Mouse (Mus musculus) gastrocnemius, adult 8-10 months (tissue): ENCODE results near the gene Dnajc21. TPM values are rescaled to one million over a fixed set of nuclear protein-coding genes. Genes with fewer than 3 reads are reported as not detected.
A peak's percentile ranks its signal among the peaks of the same experiment; 100 is the strongest.
"Not testable (repeated sequence)": the region's sequence is repeated elsewhere in the genome, so short reads cannot be mapped to it uniquely, and the experiment has no call there.

Source experiments
- DNase-seq, 2 experiments: peaks; one replicate each; pipeline ENCODE4 v3.0.0; 2022; ENCODE audit warnings: low spot score in 2 of 2
- total RNA-seq, 4 experiments: library from RNA; stranded (reverse); gene quantifications; 2 replicates each; pipeline ENCODE4 v1.2.4; 2022

The Dnajc21 gene
- 10 to 100 TPM; 66.7 to 76.1 (median 74.5) TPM for total RNA-seq

DNA sequence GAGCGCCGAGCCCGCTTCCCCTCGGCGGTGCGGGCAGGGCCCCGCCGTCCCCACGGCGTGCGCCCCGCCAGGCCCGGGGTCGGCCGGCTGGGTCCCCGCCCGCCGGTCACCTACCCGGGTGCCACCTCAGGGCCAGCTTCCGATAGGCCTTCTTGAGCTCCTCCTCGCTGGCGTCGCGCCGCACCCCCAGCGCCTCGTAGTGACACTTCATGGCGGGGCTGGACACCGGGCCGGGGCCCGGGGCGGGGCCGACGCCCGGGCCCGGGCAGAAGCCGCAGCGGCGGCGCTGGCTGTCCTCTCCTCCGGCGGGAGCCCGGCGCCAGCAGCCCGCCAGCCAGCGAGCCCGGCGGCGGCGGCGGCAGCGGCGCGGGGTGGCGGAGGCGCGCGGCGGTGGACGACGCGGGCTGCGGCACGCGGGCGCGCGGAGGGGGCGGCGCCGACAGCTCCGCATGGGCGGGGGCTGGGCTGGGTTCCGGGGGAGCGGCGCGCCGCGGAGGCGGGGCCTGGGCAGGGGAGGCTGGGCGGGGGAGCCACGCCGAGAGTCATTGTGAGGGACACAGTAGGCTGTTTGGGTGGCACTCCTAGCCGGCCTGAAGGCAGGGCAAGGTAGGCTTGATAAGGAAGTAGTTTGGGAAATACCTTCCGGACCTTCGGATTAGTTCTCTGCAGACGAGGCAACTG is at the start of gene Dnajc21:
Gene Dnajc21, minus strand, starts transcription at position 366 of the 681 bp plus-strand sequence.
- peak; percentile 79 to 89 for DNase-seq

DNA sequence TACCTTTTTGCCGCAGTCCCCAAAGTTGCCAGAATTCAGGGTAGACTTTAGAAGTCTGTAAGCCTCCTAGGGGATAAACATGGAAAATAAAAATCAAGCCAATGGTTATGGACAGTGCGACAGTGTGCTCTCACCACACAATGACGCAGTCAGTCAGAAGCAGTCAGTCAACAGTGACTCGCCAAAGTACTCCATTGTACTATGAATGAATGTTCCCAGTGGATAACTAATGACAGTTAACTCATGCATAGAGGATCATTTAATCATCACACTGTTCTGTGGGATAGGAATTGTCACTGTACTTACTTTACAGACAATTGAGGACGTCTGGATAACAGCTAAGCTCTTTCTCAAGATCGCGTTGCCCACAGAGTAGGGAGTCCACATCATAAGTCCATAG is 44.9 kb upstream of the Dnajc21 start:
- DNase-seq: no peak

DNA sequence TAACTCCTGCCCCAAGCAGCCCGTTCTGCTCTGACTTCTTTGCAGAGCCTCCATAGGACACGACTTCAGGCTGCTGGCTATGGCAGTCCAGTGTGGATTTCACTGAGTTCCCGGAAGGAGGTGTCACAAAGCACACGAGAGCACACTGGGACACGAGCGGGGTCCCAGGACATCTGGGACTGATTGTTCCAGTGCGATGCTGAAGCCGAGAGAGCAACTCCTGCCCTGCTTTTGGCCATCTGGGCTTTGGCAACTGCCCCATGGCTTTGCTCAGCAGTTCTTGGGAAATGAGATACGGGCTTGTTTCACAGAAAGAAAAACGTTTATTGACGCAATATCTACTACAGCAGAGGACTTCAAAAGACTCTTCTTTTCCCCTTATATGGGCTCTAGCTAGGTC is 35.8 kb upstream of the Dnajc21 start:
- peak; percentile 19 to 33 for DNase-seq

DNA sequence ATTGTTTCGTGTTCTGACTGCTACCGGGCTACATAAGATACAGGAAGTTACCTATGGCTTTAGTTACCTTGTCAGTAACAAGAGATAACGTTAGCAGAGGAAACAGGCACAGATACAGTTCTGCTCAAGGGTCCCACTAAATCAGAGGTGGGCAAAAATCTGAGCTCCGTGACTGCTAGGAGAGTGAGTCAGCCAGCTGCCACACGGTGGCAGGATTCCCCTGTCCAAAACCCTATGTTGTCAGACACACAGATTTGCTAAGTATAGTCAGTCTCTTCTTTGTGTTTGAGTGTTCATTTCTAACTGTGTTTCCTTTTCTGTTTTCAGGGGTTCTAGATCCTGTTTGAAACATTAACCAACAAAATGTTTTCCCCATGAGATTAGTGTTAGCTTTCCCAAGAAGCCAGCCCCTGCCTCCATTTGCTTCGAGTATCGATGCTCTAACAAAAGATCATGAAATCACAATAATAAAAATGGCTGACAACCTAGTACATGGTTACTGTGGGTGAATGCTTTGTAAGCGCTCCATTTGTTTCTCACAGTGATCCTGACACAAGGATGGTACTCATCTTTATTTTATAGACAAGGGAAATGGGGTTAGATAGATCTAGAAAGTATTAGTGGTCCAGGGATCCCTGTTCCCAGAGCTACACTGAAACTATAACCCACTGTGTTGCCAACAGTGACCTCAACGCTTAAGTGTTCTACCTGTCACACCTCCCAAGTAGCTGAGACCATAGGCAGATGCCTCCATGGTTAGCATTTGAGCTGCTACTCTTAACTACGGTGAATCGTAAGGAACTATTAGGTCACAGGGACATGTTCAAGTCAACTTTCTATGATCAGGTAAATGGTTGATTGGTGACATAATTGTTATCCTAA is 30.8 kb upstream of the Dnajc21 start:
- peak in 1 of 2 experiments; percentile 6 for DNase-seq

DNA sequence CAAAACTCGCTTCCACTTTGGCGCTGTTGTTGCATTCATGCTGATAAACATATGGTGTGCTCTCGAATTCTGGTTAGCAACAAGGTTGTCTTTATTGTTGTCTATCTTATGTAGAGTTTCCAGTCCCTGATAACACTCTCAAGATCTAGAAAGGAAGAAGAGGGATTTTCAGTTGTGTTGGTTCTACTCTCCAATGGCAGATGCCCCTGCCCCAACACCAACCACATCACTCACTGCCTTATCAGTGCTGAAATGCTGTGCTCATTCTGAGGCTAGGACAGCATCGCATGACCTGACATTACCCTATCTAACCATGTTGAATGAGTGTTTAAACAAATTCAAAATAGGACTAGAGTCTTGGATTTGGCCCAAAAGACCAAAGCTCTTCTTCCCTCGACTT is 29.7 kb upstream of the Dnajc21 start:
- no peak for DNase-seq

DNA sequence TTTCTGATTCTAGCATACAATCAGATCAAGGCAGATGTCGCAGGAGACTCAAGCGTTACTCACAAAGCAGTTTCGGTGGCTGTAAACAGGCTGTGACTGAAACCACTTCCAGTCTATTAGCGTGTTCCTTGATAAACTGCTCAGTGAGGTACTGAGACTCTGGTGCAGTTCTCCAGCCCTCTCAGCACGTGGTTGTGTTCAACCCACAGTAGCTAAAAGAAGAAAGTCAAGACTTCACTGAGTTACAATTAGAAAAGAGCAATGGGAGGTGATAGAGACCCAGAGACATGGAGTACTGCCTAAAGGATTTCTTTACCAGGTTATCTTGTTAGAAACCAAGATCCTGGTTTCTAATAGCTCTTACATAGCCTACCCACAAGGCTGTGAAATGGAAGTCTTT is 29.3 kb upstream of the Dnajc21 start:
- no peak for DNase-seq

DNA sequence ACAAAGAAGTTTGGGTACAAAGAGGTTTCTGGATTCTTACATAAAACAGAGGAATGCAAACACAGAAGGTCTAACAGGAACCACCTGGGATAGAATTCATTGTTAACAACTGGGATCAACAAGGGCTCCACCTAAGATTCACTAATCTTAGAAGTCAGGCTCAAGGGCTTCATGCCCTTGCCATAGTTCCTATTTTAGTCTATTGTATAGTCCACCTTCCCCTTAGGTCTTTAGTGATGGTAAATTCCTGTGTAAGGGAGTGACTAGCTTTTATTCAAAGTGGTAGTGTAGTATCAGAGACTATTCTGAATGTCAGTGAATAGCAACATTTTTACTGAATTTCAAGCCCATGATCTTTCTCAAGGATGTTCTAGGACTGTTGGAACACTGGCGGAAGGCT is 26.4 kb upstream of the Dnajc21 start:
- not testable (repeated sequence) for DNase-seq

DNA sequence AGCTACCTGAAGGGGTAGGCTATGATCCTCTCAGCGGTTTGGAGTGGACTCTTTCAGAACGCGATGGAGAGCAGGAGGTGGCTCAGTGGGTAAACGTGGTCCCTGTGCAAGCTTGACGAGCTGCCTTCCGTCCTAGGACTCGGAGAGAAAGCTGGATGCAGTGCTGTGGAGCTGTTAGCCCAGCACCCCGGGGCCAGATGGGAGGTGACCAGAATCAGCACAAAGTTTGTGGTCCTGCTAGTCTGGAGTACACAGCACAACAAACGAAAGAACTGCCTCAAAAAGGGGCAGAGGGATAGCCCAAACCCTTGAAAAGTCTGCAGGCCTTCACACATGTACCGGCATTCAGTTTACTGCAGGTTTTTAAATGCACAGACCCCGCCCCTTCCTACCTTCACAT is 25.6 kb upstream of the Dnajc21 start:
- no peak for DNase-seq

DNA sequence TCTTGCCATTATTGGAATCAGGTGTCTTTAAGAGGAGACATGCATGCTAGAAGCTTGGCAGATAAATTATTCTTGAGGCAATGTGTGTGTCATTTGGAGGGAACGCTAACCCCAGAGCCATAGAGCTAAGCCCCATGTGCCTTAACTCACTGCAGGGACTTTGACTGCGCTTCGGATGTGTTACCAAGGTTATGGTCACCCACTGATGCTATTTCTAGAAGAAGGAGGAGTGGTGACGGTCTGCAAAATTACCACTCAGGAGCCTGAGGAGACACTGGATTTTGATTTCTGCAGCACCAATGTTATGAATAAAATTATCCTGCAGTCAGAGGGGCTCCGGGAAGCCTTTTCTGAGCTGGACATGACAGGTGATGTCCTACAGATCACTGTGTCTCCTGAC is 19.8 kb upstream of the Dnajc21 start:
- no peak for DNase-seq

DNA sequence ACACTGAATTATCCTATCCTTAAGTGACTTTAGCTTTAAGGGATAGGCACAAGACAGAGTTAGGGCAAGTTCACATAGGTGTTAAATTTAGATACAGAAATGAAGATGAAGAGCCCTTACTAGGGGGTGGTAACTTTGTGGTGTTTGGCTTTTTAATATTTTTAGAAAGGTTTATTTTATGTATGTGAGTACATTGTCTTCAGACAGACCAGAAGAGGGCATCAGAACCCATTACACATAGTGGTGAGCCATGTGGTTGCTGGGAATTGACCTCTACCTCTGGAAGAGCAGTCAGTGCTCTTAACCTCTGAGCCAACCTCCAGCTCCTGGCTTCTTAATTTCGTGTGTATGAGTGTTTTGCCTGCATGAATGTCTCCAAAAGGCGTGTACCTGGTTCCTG is 16.9 kb upstream of the Dnajc21 start:
- DNase-seq: no peak

DNA sequence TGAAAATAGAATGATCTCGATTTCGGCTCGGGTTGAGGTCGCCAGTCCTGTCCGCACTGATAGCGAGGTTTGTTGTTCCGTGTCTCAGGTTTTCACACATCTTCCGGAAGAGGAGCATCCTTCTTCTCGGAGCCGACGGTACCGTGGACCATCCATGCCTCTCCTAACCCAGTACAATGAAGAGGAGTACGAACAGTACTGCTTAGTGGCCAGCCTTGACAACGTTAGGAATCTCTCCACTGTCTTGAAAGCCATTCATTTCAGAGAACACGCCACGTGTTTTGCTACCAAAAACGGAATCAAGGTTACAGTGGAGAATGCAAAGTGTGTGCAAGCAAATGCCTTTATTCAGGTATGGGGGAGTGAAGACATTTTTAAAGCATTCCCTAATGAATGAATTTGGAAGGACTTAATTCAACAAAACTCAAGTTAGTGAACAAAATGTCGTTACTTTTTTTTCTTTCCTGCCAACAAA is 16.1 kb upstream of the Dnajc21 start:
- no peak for DNase-seq

DNA sequence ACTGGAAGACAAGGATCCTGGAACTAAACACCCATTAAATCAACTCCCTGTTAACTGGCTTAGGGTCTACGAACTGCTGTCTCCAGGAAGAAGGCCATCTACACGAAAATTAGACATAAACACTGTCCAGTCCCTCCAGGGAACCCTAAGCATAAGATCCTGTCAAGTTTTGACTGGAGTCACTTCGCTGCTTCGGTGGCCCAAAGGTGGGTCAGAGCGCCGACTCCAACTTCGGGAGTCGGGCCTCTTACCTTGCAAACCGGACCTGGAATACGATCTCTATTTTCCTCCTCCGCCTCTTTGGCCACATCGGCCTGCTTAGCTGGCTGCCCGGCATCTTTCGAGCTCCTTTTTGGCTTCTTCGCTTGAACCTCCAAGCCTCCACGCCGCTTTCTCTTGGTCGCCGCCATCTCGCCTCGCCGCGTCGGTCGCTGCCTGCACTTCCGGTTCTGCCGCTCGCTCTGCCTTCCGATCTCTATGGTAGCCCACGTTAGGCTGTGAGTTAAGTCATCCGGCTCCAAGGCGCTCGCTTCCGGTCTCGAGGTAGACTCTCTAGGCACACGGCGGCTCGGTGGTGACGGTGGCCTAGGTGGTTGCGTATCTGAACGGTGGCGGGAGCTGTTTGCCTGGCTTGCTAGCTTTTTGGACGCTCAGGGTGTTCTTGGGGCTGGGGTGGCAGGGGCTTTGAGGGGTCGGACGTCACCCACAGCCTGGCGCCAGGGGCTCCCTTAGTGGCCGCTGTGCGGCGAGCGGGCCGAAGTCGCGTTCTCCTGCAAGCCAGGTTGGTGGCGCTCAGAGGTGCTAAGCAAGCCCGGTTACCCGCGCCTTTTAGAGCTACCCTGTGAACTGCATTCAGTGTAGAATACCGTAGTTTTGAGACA is 15.4 kb upstream of the Dnajc21 start, which contains the start of the genes Brix1 and Rad1:
Gene Brix1, minus strand, starts transcription at position 464 of the 881 bp plus-strand sequence.
Gene Rad1, plus strand, starts transcription at position 535 of the 881 bp plus-strand sequence.
- DNase-seq: peak; percentile 92

DNA sequence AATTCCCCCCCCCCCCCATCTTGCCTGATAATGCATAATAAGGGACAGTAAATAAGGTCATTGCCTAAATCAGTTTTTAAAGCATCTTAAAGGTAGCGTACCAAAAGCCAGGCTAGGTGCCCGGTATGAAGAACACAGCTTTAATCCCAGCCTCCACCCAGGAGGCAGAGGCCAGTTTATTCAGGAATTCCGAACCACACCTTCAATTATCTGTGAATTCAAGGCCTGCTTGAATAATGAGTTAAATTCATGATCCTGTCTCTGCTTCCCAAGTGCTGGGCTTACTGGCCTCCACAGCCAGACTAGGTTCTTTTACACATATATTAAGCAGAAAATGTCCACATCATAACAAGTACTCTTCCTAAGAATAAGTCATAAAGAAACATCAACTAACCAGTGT is 625 bp upstream of the Dnajc21 start:
- no peak for DNase-seq

DNA sequence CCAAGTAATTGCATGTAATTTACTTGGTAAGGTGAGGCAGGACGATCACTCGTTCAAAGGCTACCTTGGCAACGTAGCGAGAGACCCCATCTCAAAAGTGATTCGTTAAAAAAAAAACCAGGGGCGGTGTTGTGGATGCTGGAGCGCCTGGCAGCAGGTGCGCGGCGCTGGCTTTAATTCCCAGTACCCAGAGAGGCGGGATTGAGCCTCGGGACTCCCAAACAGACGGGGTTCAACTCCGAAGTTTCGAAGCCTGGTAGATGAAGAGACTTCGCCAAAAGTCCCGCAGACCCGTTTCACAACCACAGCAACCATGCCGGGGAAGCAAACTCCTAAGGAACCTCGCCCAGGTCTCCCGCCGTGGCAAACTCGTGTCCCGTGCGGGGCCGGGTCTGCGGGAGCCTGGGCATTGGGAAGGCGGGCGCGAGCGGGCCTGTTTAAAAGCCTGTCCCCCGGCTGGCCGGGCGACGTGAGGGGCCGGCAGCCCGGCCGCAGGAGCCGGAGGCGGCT is 620 bp downstream of the Dnajc21 start:
- no peak for DNase-seq

DNA sequence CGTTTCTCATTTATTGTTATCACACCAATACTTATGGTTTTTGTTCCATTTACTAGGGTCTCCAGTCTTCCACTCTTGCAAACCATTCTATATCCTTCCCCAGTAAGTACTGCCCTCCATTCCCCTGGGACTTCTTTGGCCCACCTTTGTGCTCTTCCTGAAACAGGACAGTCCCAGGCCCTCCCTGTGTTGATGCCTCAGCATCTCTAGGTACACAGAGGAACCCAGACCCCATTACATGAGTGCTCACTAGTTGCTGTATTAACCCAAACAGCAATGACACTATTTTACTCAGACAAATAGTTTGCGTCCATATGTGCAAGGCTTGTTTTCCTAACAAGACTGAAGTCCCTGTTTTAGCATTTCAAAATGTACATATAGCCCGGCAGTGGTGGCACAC is 1.6 kb downstream of the Dnajc21 start:
- no peak for DNase-seq

DNA sequence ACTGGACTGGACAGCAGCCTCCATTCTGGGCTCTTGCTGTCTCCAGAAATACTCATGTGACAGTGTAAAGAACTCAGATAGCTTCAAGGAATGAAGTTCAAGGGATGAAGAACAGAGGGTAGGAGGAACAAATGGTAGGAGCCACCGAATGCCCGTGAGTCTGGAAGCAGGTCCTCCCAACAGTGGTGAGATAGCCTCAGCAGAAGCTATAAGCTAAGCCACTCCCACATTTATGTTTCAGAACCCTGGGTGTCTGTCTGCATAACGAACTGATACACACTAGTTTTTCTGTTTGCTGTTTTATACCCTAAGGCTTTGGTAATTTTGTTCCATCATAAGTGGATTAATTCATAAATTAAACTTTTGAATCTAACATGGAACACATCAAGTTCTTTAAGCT is 5.6 kb downstream of the Dnajc21 start:
- DNase-seq: no peak

DNA sequence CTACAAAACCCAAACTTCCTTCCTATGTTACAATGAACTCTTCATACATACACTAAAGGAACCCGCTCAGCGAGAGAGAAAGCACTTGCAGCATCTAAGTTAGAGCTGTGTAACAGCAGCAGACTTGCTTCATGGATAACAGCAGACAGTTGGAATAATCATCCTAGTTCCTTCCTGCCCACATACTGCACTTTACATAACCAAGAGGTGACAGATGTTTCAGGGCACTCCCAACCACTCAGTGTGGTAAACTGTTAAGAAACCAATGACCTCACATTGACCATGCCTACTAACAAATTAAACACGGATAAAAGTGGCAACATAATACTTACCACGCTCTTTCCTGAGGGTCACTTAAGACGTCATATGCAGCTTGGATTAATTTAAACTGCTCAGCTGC is 6.8 kb downstream of the Dnajc21 start:
- DNase-seq: no peak

DNA sequence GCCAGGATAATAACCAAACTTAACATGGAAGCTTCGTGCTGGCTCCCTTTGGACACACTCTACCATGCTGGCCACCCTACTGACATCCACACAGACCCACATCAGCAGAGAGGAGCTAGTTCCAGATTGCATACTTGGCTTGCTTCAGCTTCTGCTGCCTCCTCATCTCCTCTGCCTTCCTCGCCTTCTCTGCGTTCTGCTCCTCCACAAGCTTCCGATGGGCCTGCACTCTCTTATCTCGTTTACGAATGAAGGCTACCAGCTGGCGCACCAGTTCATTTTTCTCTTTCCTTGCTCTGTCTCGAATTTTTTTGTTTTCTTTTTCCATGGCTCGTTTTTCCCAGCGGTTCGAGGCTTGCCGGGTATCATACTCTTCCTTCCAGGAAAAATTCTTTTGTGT is 9.3 kb downstream of the Dnajc21 start:
- no peak for DNase-seq

DNA sequence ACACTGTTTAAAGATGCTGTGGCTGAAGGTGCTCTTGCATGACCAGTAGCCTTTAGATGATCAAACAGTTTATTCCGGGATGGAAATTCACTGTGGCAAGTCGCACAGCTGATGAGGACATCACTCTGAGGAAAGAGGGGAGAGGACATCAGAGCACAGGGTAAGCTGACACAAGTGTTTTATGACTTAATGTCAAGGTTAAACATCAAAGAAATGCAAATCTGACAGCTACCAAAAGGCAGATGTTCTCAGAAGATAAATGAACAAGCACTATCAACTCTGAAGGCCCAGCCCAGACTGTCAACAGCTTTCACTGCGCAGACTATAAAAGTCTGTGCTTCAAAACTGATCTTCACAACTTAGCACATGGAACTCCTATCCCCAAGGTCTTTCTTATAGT is 23.2 kb downstream of the Dnajc21 start:
- DNase-seq: no peak

DNA sequence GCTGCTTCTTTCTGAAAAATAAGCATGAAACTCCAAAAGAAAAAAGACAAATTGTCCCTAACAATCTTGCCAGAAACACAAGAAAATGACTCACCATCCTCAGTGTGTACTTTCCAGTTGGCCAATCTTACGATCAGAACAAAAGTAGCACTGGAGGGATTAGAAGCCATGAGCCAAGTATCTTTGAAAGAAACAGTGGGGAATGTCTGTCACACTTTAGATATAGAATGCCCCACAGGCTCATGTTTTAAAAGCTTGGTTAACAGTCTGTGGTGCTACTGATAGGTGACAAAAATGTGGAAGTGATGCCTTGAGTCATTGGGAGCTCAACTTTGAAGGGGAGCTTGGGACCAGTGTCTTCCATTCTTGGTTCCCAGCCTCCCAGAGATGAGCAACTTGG is 28.0 kb downstream of the Dnajc21 start:
- DNase-seq: no peak

DNA sequence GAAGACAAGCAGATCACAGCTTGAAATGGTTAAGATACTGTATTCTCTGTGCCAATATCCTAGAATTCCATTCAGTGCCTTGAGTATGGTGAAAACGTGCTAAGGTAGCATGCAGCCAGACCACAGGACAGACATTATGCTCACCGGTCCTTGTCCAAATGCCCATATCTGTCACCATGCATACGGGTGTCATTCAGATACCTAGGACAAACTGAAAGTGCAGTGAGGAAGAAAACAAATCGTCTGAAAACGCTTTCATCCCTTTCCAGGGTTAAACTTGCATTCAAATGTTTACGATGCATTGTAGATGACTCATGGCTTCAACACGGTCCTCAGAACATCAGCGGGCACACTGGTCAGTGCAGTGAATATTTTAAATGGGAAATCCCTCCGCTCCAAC is 28.8 kb downstream of the Dnajc21 start:
- no peak for DNase-seq
